In genomic region chr7:27481627-27481969, GRCm38 (mm10) we compare ENCODE assay signal across 1 mouse cellular context.
A peak's percentile ranks its signal among the peaks of the same experiment; 100 is the strongest.
TF ChIP-seq lines count a peak whose summit lies in the region.

No protein-coding gene starts in this region.

TF ChIP-seq in MEL, 35 proteins besides CTCF, POLR2A, EP300 and RAD21 (continued from another document):
- 0 out of 2 replicates have a peak, but pooled peaks have one; percentile 8 for TF ChIP-seq TBP (IDR thresholded peaks at IDR 0.05; ENCODE audit: low read depth, low read length)
- TF ChIP-seq ZC3H11A (IDR thresholded peaks at IDR 0.05; ENCODE audit: low read depth, low read length): no peak
- TF ChIP-seq CHD2 (IDR thresholded peaks at IDR 0.05; ENCODE audit: low read length): no peak
- 0 out of 2 replicates have a peak, but pooled peaks have one; percentile 31 for TF ChIP-seq MYC (IDR thresholded peaks at IDR 0.05; ENCODE audit: low read depth, low read length)
- TF ChIP-seq E2F4 (IDR thresholded peaks at IDR 0.05; ENCODE audit: borderline replicate concordance, low read depth, low read length): no peak
- TF ChIP-seq KAT2A (conservative IDR thresholded peaks at IDR 0.05; ENCODE audit: low read depth, low read length): no peak
- 0 out of 2 replicates have a peak, but pooled peaks have one; percentile 19 for TF ChIP-seq USF1 (IDR thresholded peaks at IDR 0.05; ENCODE audit: low read depth, low read length)
- peak; percentile 27; the same call in 1 of the 2 replicates for TF ChIP-seq GATA1 (IDR thresholded peaks at IDR 0.05; ENCODE audit: low read depth, low read length)
- TF ChIP-seq POLR2AphosphoS5 (IDR thresholded peaks at IDR 0.05; ENCODE audit: borderline replicate concordance, low read depth, low read length): no peak
- TF ChIP-seq SMC3 (IDR thresholded peaks at IDR 0.05; ENCODE audit: low read depth, low read length): no peak
- TF ChIP-seq ETS1 (IDR thresholded peaks at IDR 0.05; ENCODE audit: low read depth, low read length): peak; percentile 60
- TF ChIP-seq NRF1 (IDR thresholded peaks at IDR 0.05; ENCODE audit: insufficient read depth, low read depth, low read length, poor library complexity, severe bottlenecking): no peak
- no peak for TF ChIP-seq TAL1 (IDR thresholded peaks at IDR 0.05; ENCODE audit: low read length)
- no peak; the same call in none of the 2 replicates for TF ChIP-seq HCFC1 (IDR thresholded peaks at IDR 0.05; ENCODE audit: low read depth, low read length)
- no peak for TF ChIP-seq MEF2A (IDR thresholded peaks at IDR 0.05; ENCODE audit: extremely low read depth, insufficient replicate concordance, low read depth, low read length, poor library complexity, severe bottlenecking)
- TF ChIP-seq POLR2AphosphoS2 (IDR thresholded peaks at IDR 0.05; ENCODE audit: low read length): peak; percentile 51; the same call in 1 of the 2 replicates
- peak; percentile 91 for TF ChIP-seq JUND (IDR thresholded peaks at IDR 0.05; ENCODE audit: low read depth, low read length)
- 0 out of 2 replicates have a peak, but pooled peaks have one; percentile 36 for TF ChIP-seq ELF1 (IDR thresholded peaks at IDR 0.05; ENCODE audit: low read depth, low read length)
- TF ChIP-seq NELFE (IDR thresholded peaks at IDR 0.05; ENCODE audit: low read depth, low read length): no peak; the same call in 1 of the 2 replicates
